Comparison of ENCODE assay signal across 8 mouse cellular contexts in genomic region chr15:78172899-78173817, GRCm38 (mm10). TPM values are rescaled to one million over a fixed set of nuclear protein-coding genes. Genes with fewer than 3 reads are reported as not detected.
DNase-seq lines count a peak whose midpoint lies in the region; TF ChIP-seq lines count a peak whose summit lies in the region.

No protein-coding gene starts in this region.

- H3K79me2 ChIP-seq in myocyte (ENCODE audit: control insufficient read depth, insufficient read depth): no peaks in the 10 kb centered on the region

- TF ChIP-seq POLR2A in myocyte (IDR thresholded peaks at IDR 0.05; ENCODE audit: insufficient read length, low read depth): no peak

- no peaks in the 10 kb centered on the region for H3K9me3 ChIP-seq in E14TG2a.4 (ENCODE audit: low read length)
- H3K9me3 ChIP-seq in forebrain, embryonic 10.5 days: no peaks in the 10 kb centered on the region

- WGBS in forebrain, embryonic 10.5 days: 25% methylated on average over 26 of the region's 26 CpGs

- intact Hi-C loops in gastrocnemius, adult 2 months (cut with DNase I): loop anchor here (5.0 to 10.0 kb wide), 2 partner anchors 192 to 206 kb away; no protein-coding TSS in a partner anchor
- intact Hi-C loops in gastrocnemius, postnatal 36 days (cut with DNase I): no loop called here

- peaks cover 52% of the 10 kb centered on the region for H3K4me1 ChIP-seq in E14TG2a.4 (replicated peaks; ENCODE audit: low read depth, low read length)
- H3K4me1 ChIP-seq in forebrain, embryonic 10.5 days: peaks cover 36% of the 10 kb centered on the region

- TF ChIP-seq CTCF in gastrocnemius, adult 2 months (IDR thresholded peaks at IDR 0.05): no peak
- no peak for TF ChIP-seq CTCF in E14TG2a.4 (conservative IDR thresholded peaks at IDR 0.05; ENCODE audit: low read length)

- peaks cover under 1% of the 10 kb centered on the region; the same call in 1 of the 2 replicates for H3K36me3 ChIP-seq in E14TG2a.4 (ENCODE audit: insufficient read depth, low read length)
- peaks cover 19% of the 10 kb centered on the region for H3K36me3 ChIP-seq in forebrain, embryonic 10.5 days (replicated peaks)
- H3K36me3 ChIP-seq in myocyte (ENCODE audit: control insufficient read depth, insufficient read depth): no peaks in the 10 kb centered on the region

- peak overlapping the region; percentile 86 for H3K4me3 ChIP-seq in gastrocnemius, adult 2 months
- peak overlapping the region; percentile 92 for H3K4me3 ChIP-seq in E14TG2a.4 (replicated peaks; ENCODE audit: low read length)
- peak overlapping the region; percentile 70 for H3K4me3 ChIP-seq in forebrain, embryonic 10.5 days
- H3K4me3 ChIP-seq in myocyte: peak overlapping the region; percentile 31

- DNase-seq in gastrocnemius, adult 2 months: no peak
- no peak for DNase-seq in gastrocnemius, postnatal 36 days
- DNase-seq in forebrain, embryonic 10.5 days (ENCODE audit: extremely low spot score, low spot score): no peak
- peak; percentile 36 to 57 for DNase-seq in kidney, postnatal 4 days
- DNase-seq in layer of hippocampus, postnatal 36 days: no peak
- no peak for DNase-seq in frontal cortex, postnatal 14 days (ENCODE audit: low spot score in 2 of 2)

- H3K27ac ChIP-seq in gastrocnemius, adult 2 months: peak overlapping the region; percentile 83
- H3K27ac ChIP-seq in forebrain, embryonic 10.5 days: peak overlapping the region; percentile 89

- peak overlapping the region; percentile 90 for H3K4me2 ChIP-seq in myocyte (ENCODE audit: low read depth)

- no peak overlapping the region for H3ac ChIP-seq in myocyte (ENCODE audit: control insufficient read depth, insufficient read length)

- no peaks in the 10 kb centered on the region for H3K27me3 ChIP-seq in E14TG2a.4 (ENCODE audit: insufficient read depth, low read length)
- no peaks in the 10 kb centered on the region; the same call in 1 of the 2 replicates for H3K27me3 ChIP-seq in forebrain, embryonic 10.5 days (ENCODE audit: poor library complexity, severe bottlenecking)
- H3K27me3 ChIP-seq in myocyte (ENCODE audit: control insufficient read depth, insufficient read depth, insufficient read length): no peaks in the 10 kb centered on the region

TF ChIP-seq in myocyte, 11 proteins besides CTCF, POLR2A, EP300 and RAD21:
- TF ChIP-seq MYOD1 (IDR thresholded peaks at IDR 0.05; ENCODE audit: control insufficient read depth in 1 of 3, insufficient read length in 2 of 3, low read depth in 2 of 3) (no peak), MAX (IDR thresholded peaks at IDR 0.05; ENCODE audit: low read depth) (no peak), SRF (IDR thresholded peaks at IDR 0.05; ENCODE audit: control insufficient read depth, insufficient read length, low read depth) (no peak), REST (IDR thresholded peaks at IDR 0.05; ENCODE audit: insufficient read depth, insufficient read length) (no peak), TCF12 (IDR thresholded peaks at IDR 0.05; ENCODE audit: insufficient read depth, poor library complexity, severe bottlenecking) (no peak)

RNA-seq across cellular contexts. Expression of gene Ift27, which starts 0.7 kb away (rescaled TPM):
- 10 to 100 TPM; 11.7 to 16.0 TPM for total RNA-seq in gastrocnemius, adult 2 months (2021)
- 10 to 100 TPM; 18.0 to 27.2 TPM for total RNA-seq in gastrocnemius, postnatal 36 days (2021)
- polyA plus RNA-seq in forebrain, embryonic 10.5 days (2016; fragmentation: Nextera tagmentation; extraction: Ambion mirVana): 158 and 162 TPM in 2 replicates
- polyA plus RNA-seq in myocyte (2012; fragmentation: generic; extraction: Trizol): 38.7 TPM
- 10 to 100 TPM; 19.9 to 20.3 TPM for total RNA-seq in layer of hippocampus, postnatal 36 days (2021)

RNA-seq across cellular contexts. Expression of gene Pvalb, which starts 33.0 kb away (rescaled TPM):
- over 10,000 TPM in 1 of 2 experiments, 1,000 to 10,000 TPM in 1; 9,151 to 16,547 TPM for total RNA-seq in gastrocnemius, adult 2 months (2021)
- total RNA-seq in gastrocnemius, postnatal 36 days (2021): over 10,000 TPM; 16,417 to 20,637 TPM
- polyA plus RNA-seq in forebrain, embryonic 10.5 days (2016; fragmentation: Nextera tagmentation; extraction: Ambion mirVana): not detected in 2 replicates
- polyA plus RNA-seq in myocyte (2012; fragmentation: generic; extraction: Trizol): 5.4 TPM
- total RNA-seq in layer of hippocampus, postnatal 36 days (2021): 10 to 100 TPM; 52.0 to 62.7 TPM

RNA-seq across cellular contexts. Expression of gene Cacng2, which starts 53.3 kb away (rescaled TPM):
- not detected for total RNA-seq in gastrocnemius, adult 2 months (2021)
- not detected for total RNA-seq in gastrocnemius, postnatal 36 days (2021)
- 0.05 and 0.20 TPM in 2 replicates for polyA plus RNA-seq in forebrain, embryonic 10.5 days (2016; fragmentation: Nextera tagmentation; extraction: Ambion mirVana)
- polyA plus RNA-seq in myocyte (2012; fragmentation: generic; extraction: Trizol): 0.04 TPM
- 10 to 100 TPM; 36.1 to 37.5 TPM for total RNA-seq in layer of hippocampus, postnatal 36 days (2021)

Comparison
In these comparisons a context has a peak if more than half of its experiments do, and no peak if none do; other contexts are left out.
1. DNase-seq: peak in kidney, postnatal 4 days (2 of 2); none in gastrocnemius, adult 2 months (single experiment), gastrocnemius, postnatal 36 days (0 of 2), forebrain, embryonic 10.5 days (single experiment), layer of hippocampus, postnatal 36 days (0 of 2) and frontal cortex, postnatal 14 days (0 of 2).
2. H3K4me3 ChIP-seq: peak in every context shown above with its lines; median percentile 92 in E14TG2a.4; 86 in gastrocnemius, adult 2 months; 70 in forebrain, embryonic 10.5 days; 31 in myocyte.
3. RNA of gene Pvalb, which starts 33.0 kb away (total RNA-seq): 16,417 to 20,637 TPM in gastrocnemius, postnatal 36 days and 9,151 to 16,547 TPM in gastrocnemius, adult 2 months; 52.0 to 62.7 TPM in layer of hippocampus, postnatal 36 days; every median in the first group is over 100 times any median in the second.
4. RNA of gene Cacng2, which starts 53.3 kb away (total RNA-seq): 36.1 to 37.5 TPM in layer of hippocampus, postnatal 36 days; not detected in gastrocnemius, adult 2 months and not detected in gastrocnemius, postnatal 36 days; every median in the first group is over 10 times any median in the second.